21 mouse cellular contexts compared by ENCODE assay signal in genomic region chr1:121284197-121284596, GRCm38 (mm10). TPM values are rescaled to one million over a fixed set of nuclear protein-coding genes. Genes with fewer than 3 reads are reported as not detected.
DNase-seq lines count a peak whose midpoint lies in the region; ATAC-seq lines count a peak whose summit lies in the region.
"Had no signal": no experiment of that assay in that cellular context is flagged by ENCODE, and none has a peak within 500 bp of the region (broad histone marks: within the 10 kb centered on the region; RNA-seq: fewer than 3 reads in every experiment).

No protein-coding gene starts in this region.

- H3K27ac ChIP-seq in heart, embryonic 10.5 days: no peak overlapping the region
- no peak overlapping the region for H3K27ac ChIP-seq in intestine, embryonic 15.5 days
- H3K27ac ChIP-seq: embryonic facial prominence, embryonic 15.5 days; heart, embryonic 13.5 days; hindbrain, embryonic 14.5 days; limb, embryonic 13.5 days; liver, embryonic 14.5 days had no signal

- WGBS in heart, embryonic 10.5 days: 85% methylated on average over 2 of the region's 2 CpGs
- 70% methylated on average over 2 of the region's 2 CpGs for WGBS in intestine, embryonic 15.5 days

- H3K36me3 ChIP-seq in heart, embryonic 10.5 days: no peaks in the 10 kb centered on the region
- H3K36me3 ChIP-seq in intestine, embryonic 15.5 days: no peaks in the 10 kb centered on the region
- H3K36me3 ChIP-seq: embryonic facial prominence, embryonic 15.5 days; heart, embryonic 13.5 days; limb, embryonic 13.5 days had no signal

- ATAC-seq in intestine, embryonic 15.5 days: peak; percentile 81
- ATAC-seq: activated CD4-positive, CD25-positive, alpha-beta regulatory T cell, adult 4 months; forebrain, embryonic 16.5 days; Patski had no signal

- H3K4me3 ChIP-seq in heart, embryonic 10.5 days: no peak overlapping the region
- no peak overlapping the region for H3K4me3 ChIP-seq in intestine, embryonic 15.5 days (replicated peaks)
- H3K4me3 ChIP-seq: embryonic facial prominence, embryonic 15.5 days; heart, embryonic 13.5 days; limb, embryonic 13.5 days had no signal

- DNase-seq in heart, embryonic 10.5 days (ENCODE audit: low spot score): peak; percentile 54
- no peak for DNase-seq in heart, postnatal 4 days
- peak; percentile 46 for DNase-seq in NIH3T3 (ENCODE audit: low read depth)
- peak; percentile 56 to 61 for DNase-seq in kidney, postnatal 25 days
- no peak for DNase-seq in frontal cortex, postnatal 36 days (ENCODE audit: low spot score in 2 of 2)
- DNase-seq in thymus, postnatal 4 days: no peak
- no peak for DNase-seq in thymus, postnatal 36 days
- DNase-seq: cerebellum, postnatal 14 days; retina, postnatal 1 day; right cerebral cortex, postnatal 4 days; thymus, postnatal 25 days had no signal

- no peaks in the 10 kb centered on the region; the same call in 1 of the 2 replicates for H3K9me3 ChIP-seq in heart, embryonic 10.5 days
- H3K9me3 ChIP-seq in intestine, embryonic 15.5 days: no peaks in the 10 kb centered on the region
- H3K9me3 ChIP-seq: embryonic facial prominence, embryonic 15.5 days; heart, embryonic 13.5 days; limb, embryonic 13.5 days had no signal

- H3K9ac ChIP-seq in intestine, embryonic 15.5 days: no peak overlapping the region
- H3K9ac ChIP-seq: embryonic facial prominence, embryonic 15.5 days; heart, embryonic 13.5 days; hindbrain, embryonic 14.5 days; limb, embryonic 13.5 days; liver, embryonic 14.5 days had no signal

- H3K27me3 ChIP-seq in heart, embryonic 10.5 days (ENCODE audit: insufficient read depth, poor library complexity, severe bottlenecking): no peaks in the 10 kb centered on the region
- H3K27me3 ChIP-seq in intestine, embryonic 15.5 days (replicated peaks): no peaks in the 10 kb centered on the region
- H3K27me3 ChIP-seq: embryonic facial prominence, embryonic 15.5 days; heart, embryonic 13.5 days; limb, embryonic 13.5 days; Patski had no signal

- H3K4me2 ChIP-seq in intestine, embryonic 15.5 days (replicated peaks): no peak overlapping the region
- H3K4me2 ChIP-seq: embryonic facial prominence, embryonic 15.5 days; heart, embryonic 13.5 days; hindbrain, embryonic 14.5 days; limb, embryonic 13.5 days; midbrain, embryonic 11.5 days had no signal

- H3K4me1 ChIP-seq in heart, embryonic 10.5 days: no peaks in the 10 kb centered on the region
- no peaks in the 10 kb centered on the region for H3K4me1 ChIP-seq in intestine, embryonic 15.5 days (replicated peaks)
- H3K4me1 ChIP-seq: embryonic facial prominence, embryonic 15.5 days; heart, embryonic 13.5 days; limb, embryonic 13.5 days had no signal

RNA-seq across cellular contexts. Expression of gene Insig2, which starts 48.2 kb away (rescaled TPM):
- polyA plus RNA-seq in heart, embryonic 10.5 days (2016; fragmentation: Nextera tagmentation; extraction: Ambion mirVana): 24.5 and 25.9 TPM in 2 replicates
- 10 to 100 TPM; 35.3 to 44.2 TPM for total RNA-seq in heart, postnatal 4 days (2021)
- polyA plus RNA-seq in intestine, embryonic 15.5 days (2015; fragmentation: Nextera tagmentation; extraction: Ambion mirVana): 25.6 and 31.9 TPM in 2 replicates

Comparison
In these comparisons a context has a peak if more than half of its experiments do, and no peak if none do; other contexts are left out.
1. DNase-seq: peak in heart, embryonic 10.5 days (single experiment), NIH3T3 (single experiment) and kidney, postnatal 25 days (2 of 2); none in heart, postnatal 4 days (single experiment), frontal cortex, postnatal 36 days (0 of 2), thymus, postnatal 4 days (single experiment) and thymus, postnatal 36 days (0 of 2).